Mouse (Mus musculus): ENCODE data around the gene Brd4. TPM values are rescaled to one million over a fixed set of nuclear protein-coding genes. Genes with fewer than 3 reads are reported as not detected.
"Not testable (repeated sequence)": the region's sequence is repeated elsewhere in the genome, so short reads cannot be mapped to it uniquely, and the experiment has no call there.

The Brd4 gene
- polyA plus RNA-seq, 1 experiment from 2014 or later, result 95.8 TPM

DNA sequence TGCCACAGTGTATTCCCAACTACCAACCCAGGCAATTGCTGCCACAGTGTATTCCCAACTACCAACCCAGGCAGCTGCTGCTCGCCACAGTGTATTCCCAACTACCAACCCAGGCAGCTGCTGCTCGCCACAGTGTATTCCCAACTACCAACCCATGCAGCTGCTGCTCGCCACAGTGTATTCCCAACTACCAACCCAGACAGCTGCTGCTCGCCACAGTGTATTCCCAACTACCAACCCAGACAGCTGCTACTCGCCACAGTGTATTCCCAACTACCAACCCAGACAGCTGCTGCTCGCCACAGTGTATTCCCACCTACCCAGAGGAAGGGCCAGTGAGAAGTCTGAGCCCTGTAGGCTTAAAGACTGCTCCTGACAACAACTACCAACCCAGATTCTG is 73.0 kb downstream of the Brd4 start:
- H3K36me3 ChIP-seq, result peaks cover 94% of the 10 kb centered on the region
- not testable (repeated sequence) for H3K4me3 ChIP-seq (replicated peaks); H3K4me2 ChIP-seq (replicated peaks); H3K4me1 ChIP-seq (replicated peaks); ATAC-seq; H3K9me3 ChIP-seq; H3K27ac ChIP-seq; H3K9ac ChIP-seq (replicated peaks); H3K27me3 ChIP-seq
- WGBS, result 92% methylated on average over 6 of the region's 6 CpGs

DNA sequence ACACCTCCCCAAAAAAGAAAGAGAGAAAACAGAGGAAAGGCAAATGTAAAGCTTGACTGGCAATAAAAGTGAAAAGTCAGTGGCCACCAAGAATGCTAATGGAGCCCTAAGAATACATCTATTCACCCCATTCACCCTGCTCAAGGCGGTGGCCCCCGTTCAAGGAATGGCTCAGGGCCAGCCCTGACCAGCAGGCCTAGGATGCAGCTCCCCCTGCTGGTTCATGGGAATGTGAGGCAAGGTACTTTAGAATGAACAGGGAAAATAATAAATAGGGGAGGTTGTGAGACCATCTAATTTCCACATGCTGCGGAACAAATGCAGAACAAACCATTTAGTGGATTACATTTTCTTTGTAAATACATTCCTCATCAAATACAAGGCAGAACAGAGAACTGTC is 74.8 kb downstream of the Brd4 start:
- H3K27ac ChIP-seq, result no peak overlapping the region
- no peaks in the 10 kb centered on the region for H3K27me3 ChIP-seq
- no peaks in the 10 kb centered on the region for H3K4me1 ChIP-seq (replicated peaks)
- ATAC-seq, result peak; percentile 60; the same call in 1 of the 2 replicates
- peaks cover 94% of the 10 kb centered on the region for H3K36me3 ChIP-seq
- no peak overlapping the region for H3K4me3 ChIP-seq (replicated peaks)
- no peak overlapping the region for H3K4me2 ChIP-seq (replicated peaks)
- WGBS, result 41% methylated on average over 3 of the region's 3 CpGs
- no peaks in the 10 kb centered on the region for H3K9me3 ChIP-seq
- H3K9ac ChIP-seq (replicated peaks), result no peak overlapping the region

DNA sequence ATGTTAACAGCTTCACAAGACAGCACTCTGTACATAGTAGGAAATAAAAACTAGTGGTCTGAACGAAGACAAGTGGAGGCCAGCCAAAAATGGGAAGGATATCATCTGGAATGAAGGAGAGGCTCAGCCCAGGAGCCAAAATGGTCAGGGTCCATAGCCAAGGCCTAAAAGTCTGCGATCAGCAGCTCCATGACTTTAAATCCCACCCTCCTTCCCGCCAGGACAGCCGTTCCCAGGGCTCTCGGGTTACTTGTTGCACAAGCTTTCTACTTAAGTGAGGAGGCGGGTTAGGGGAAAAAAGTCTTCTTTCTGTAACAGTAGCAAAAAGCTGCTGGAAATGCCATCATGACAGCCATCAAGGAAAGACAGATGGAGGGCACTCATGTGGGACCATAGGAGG is 75.4 kb downstream of the Brd4 start:
- no peak for ATAC-seq
- H3K9ac ChIP-seq (replicated peaks), result no peak overlapping the region
- 82% methylated on average over 6 of the region's 6 CpGs for WGBS
- no peaks in the 10 kb centered on the region for H3K4me1 ChIP-seq (replicated peaks)
- H3K4me3 ChIP-seq (replicated peaks), result no peak overlapping the region
- no peak overlapping the region for H3K4me2 ChIP-seq (replicated peaks)
- no peaks in the 10 kb centered on the region for H3K27me3 ChIP-seq
- peaks cover 94% of the 10 kb centered on the region for H3K36me3 ChIP-seq
- no peak overlapping the region for H3K27ac ChIP-seq
- no peaks in the 10 kb centered on the region for H3K9me3 ChIP-seq

DNA sequence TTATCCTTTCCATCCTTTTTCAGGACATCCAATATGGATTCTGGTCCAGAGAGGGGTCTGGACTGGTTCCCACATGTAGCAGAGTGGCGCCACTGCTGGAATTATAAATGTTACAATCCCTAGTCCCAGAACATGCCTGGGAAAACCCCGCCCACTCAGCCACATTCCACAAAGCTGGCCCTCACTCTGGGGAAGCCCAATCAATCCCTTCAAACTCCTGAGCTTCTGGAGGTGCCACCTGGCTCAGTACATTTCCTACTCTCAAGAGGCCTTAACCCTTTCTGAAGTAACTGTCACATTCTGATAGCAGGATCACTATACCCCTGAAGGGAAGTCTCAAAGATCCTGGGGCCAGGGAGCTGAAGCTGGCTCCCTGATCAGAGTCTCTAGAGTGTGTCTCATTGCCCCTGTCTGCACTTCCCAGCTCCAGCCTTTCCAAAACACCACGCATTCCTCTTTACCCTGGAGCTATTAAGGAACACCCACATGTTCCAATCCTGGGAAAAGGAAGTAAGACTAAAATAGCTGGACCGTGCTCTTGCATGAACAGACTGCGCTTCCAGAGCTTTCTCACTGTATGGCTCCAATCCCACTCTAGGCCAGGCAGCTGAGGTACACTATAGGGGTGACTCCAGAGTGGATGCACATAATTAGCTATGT is 76.8 kb downstream of the Brd4 start:
- Histone ChIP-seq H3K36me3 (peaks cover 93% of the 10 kb centered on the region), H3K9ac (replicated peaks) (no peak overlapping the region), H3K9me3 (no peaks in the 10 kb centered on the region), H3K27me3 (no peaks in the 10 kb centered on the region), H3K4me3 (replicated peaks) (no peak overlapping the region), H3K27ac (0 out of 2 replicates have a peak overlapping the region, but pooled peaks have one; percentile 9), H3K4me1 (replicated peaks) (no peaks in the 10 kb centered on the region), H3K4me2 (replicated peaks) (no peak overlapping the region)
- 88% methylated on average over 5 of the region's 5 CpGs for WGBS
- no peak for ATAC-seq

DNA sequence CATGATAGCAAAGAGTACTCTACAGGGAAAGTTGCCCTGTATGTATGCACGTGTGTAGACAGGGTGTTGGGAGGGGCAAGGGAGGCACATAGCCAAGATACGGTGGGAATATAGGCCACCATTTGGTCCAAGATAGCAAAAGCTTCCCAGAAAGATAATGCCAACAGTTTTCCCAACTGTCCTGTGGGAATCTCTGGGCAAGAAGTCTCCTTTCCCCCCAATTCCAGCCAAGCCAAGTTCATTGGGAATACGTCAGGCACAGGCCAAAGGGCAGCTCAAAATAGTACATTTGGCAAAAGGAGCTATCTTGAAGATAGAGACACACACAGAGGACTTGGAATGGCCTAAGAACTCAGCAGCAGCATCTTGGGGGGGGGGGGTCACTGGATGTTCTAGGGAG is 79.2 kb downstream of the Brd4 start:
- H3K36me3 ChIP-seq, result peaks cover 93% of the 10 kb centered on the region
- no peak overlapping the region for H3K4me2 ChIP-seq (replicated peaks)
- no peak overlapping the region for H3K27ac ChIP-seq
- H3K27me3 ChIP-seq, result no peaks in the 10 kb centered on the region
- H3K4me1 ChIP-seq (replicated peaks), result no peaks in the 10 kb centered on the region
- 92% methylated on average over 3 of the region's 3 CpGs for WGBS
- no peak overlapping the region for H3K9ac ChIP-seq (replicated peaks)
- no peaks in the 10 kb centered on the region for H3K9me3 ChIP-seq
- no peak overlapping the region for H3K4me3 ChIP-seq (replicated peaks)
- no peak for ATAC-seq

DNA sequence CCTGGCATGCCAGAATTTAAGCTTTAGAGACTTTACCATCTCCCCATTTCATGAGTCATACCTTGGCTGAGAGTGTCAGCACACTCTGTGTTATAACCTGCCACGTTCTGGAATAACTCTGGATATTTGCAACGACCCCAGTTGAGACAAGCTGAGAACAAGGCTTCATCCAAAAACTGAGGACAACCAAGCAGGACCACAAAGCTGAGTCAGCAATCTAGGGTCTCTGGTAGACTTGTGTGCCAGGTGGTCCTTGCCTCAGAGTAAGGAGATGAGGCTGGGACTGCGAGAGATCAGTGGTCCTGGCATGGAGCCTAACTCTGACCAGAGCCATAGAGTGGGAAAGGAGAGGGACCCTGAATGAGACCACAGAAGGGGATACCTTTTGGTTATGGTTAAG is 81.5 kb downstream of the Brd4 start:
- H3K27ac ChIP-seq, result no peak overlapping the region
- H3K27me3 ChIP-seq, result no peaks in the 10 kb centered on the region
- H3K36me3 ChIP-seq, result peaks cover 95% of the 10 kb centered on the region
- no peaks in the 10 kb centered on the region for H3K9me3 ChIP-seq
- H3K4me1 ChIP-seq (replicated peaks), result no peaks in the 10 kb centered on the region
- 92% methylated on average over 3 of the region's 3 CpGs for WGBS
- no peak for ATAC-seq
- H3K9ac ChIP-seq (replicated peaks), result no peak overlapping the region
- H3K4me3 ChIP-seq (replicated peaks), result no peak overlapping the region
- H3K4me2 ChIP-seq (replicated peaks), result no peak overlapping the region

DNA sequence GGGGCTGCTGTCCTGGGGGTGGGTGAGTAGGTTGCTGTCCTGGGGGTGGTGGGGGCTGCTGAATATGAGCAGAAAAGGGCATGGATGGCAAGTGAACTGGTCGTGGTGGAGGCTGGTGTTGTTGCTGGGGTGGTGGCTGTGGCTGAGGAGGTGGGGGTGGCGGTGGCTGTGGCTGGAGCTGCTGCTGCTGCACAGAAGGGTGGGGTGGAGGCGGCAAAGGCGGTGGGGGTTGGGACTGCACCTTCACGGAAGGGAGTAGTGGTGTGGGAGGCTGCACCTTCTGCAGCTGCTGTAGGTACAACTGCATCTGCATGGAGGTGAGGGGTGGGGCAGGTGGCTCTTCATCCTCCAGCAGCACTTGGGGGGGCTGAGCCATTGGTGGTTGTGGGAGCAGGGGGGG is 83.4 kb downstream of the Brd4 start:
- 86% methylated on average over 5 of the region's 5 CpGs for WGBS
- Histone ChIP-seq H3K4me1 (replicated peaks) (no peaks in the 10 kb centered on the region), H3K4me3 (replicated peaks) (no peak overlapping the region), H3K4me2 (replicated peaks) (no peak overlapping the region), H3K9me3 (no peaks in the 10 kb centered on the region), H3K27me3 (no peaks in the 10 kb centered on the region), H3K27ac (no peak overlapping the region), H3K9ac (replicated peaks) (no peak overlapping the region), H3K36me3 (peaks cover 95% of the 10 kb centered on the region)
- no peak for ATAC-seq

DNA sequence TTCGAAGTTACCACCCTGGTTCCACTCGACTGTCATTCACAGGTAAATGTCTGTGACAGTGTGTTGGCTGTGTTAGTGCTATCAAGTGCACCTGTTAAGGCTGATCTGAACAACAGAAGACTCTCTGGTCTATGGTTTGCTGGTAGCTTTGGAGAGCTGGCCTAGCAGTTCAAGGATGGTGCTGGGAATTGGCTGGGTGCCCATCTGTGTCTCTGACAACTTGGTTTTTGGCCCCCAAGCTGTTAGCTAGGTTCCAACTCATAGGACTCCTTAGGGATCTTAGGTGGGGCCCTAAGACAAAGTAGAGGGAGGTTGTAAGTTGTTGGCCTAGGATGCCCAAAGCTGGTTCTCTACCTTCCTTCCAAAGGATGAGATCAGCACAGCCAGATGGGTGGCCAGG is 84.7 kb downstream of the Brd4 start:
- WGBS, result 92% methylated on average over 2 of the region's 2 CpGs
- H3K9me3 ChIP-seq, result no peaks in the 10 kb centered on the region

DNA sequence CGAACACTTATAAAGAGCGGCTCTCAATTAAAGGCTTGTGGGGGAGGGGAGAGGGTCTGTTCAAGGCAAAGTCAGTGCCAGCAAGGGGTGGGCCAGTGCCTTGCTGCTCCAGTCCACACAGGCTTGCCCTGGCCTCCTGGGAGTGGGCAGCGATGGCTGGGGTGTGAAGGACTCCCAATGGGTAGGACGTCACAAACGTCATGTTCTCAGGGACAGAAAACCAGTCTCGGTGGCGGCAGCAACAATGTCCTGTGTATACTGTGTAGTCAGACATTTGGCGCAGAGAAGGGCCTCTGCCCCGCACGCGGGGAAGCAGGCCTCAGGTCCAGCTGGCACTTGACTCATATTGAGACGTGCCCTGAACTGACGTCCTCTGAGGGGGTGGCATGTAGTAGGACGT is 87.4 kb downstream of the Brd4 start:
- Histone ChIP-seq H3K9ac (replicated peaks) (no peak overlapping the region), H3K27me3 (no peaks in the 10 kb centered on the region), H3K4me1 (replicated peaks) (no peaks in the 10 kb centered on the region), H3K9me3 (no peaks in the 10 kb centered on the region), H3K36me3 (peaks cover 70% of the 10 kb centered on the region), H3K4me3 (replicated peaks) (no peak overlapping the region), H3K4me2 (replicated peaks) (no peak overlapping the region), H3K27ac (no peak overlapping the region)
- ATAC-seq, result peak; percentile 32; the same call in 1 of the 2 replicates
- 89% methylated on average over 14 of the region's 14 CpGs for whole genome bisulfite sequencing

More for the DNA sequence above, 84.7 kb downstream of the Brd4 start:
- Histone ChIP-seq H3K27me3 (no peaks in the 10 kb centered on the region), H3K9ac (replicated peaks) (no peak overlapping the region), H3K4me1 (replicated peaks) (no peaks in the 10 kb centered on the region), H3K4me2 (replicated peaks) (no peak overlapping the region), H3K36me3 (peaks cover 95% of the 10 kb centered on the region), H3K4me3 (replicated peaks) (no peak overlapping the region), H3K27ac (no peak overlapping the region)
- ATAC-seq, result no peak

DNA sequence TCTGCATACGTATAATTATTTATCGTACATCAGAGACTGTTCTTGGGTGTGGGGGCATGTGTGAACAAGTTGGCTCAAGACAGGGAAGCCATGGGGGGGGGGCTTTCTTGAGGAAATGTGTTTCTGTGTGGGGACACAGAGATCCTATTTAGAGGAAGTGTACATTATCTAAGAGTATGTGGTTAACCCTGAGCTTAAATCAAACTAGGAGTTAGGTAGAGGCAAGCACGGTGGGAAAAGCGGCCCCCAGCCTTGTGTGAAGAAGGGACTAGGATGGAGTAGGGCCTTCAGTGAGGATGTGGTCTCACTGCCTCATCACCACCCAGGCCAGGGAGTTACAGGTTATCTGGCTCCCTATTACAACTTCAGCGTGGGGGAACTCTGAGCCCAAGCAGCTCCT is 88.8 kb downstream of the Brd4 start:
- ATAC-seq, result no peak
- 93% methylated on average over 5 of the region's 5 CpGs for WGBS
- no peak overlapping the region for H3K4me3 ChIP-seq (replicated peaks)
- 0 out of 2 replicates have a peak, but pooled peaks cover under 1% of the 10 kb centered on the region for H3K27me3 ChIP-seq
- H3K36me3 ChIP-seq, result peaks cover 56% of the 10 kb centered on the region
- H3K27ac ChIP-seq, result no peak overlapping the region
- H3K4me1 ChIP-seq (replicated peaks), result no peaks in the 10 kb centered on the region
- H3K4me2 ChIP-seq (replicated peaks), result no peak overlapping the region
- no peak overlapping the region for H3K9ac ChIP-seq (replicated peaks)
- H3K9me3 ChIP-seq, result no peaks in the 10 kb centered on the region

DNA sequence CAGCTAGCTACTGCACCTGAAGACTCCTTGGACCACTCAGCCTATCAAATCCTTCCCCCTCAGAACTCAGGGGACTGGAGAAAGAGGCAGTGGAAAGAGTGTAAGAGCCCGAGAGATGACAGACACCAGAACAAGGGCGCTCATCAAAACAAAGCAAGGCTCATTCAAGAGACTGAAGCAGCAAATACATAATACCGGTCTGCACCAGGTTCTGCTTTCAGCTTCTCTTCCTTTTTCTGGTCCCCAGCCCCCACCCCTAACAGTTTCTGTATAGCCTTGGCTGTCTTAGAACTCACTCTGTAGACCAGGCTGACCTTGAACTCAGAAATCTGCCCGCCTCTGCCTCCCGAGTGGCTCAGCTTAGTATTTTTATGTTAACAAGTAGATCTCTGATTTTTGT is 91.5 kb downstream of the Brd4 start:
- no peak overlapping the region for H3K4me2 ChIP-seq (replicated peaks)
- peaks cover 29% of the 10 kb centered on the region for H3K36me3 ChIP-seq
- no peak overlapping the region for H3K9ac ChIP-seq (replicated peaks)
- ATAC-seq, result no peak
- H3K4me1 ChIP-seq (replicated peaks), result peaks cover 11% of the 10 kb centered on the region
- H3K27me3 ChIP-seq, result peaks cover 27% of the 10 kb centered on the region
- 81% methylated on average over 5 of the region's 5 CpGs for WGBS
- H3K27ac ChIP-seq, result no peak overlapping the region
- H3K4me3 ChIP-seq (replicated peaks), result no peak overlapping the region
- no peaks in the 10 kb centered on the region for H3K9me3 ChIP-seq

DNA sequence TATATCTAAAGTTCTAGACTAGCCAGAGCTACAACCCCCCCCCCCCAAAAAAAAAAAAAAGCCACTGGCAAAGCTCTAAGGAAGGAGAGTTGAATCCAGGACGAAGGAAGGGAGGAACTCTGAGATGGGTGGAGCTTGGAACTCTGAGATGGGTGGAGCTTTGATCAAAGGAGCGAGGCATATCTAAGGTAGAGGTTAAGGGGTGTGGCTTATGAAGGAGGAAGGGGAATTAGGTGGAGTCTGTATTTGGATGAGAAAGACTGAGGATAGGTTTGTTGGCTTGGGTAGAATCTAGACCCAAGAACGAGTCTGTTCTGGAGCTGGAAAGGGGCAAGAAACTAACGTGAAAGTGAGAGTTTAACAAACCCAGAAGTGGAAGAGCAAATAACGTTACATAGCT is 94.7 kb downstream of the Brd4 start:
- Histone ChIP-seq H3K4me3 (replicated peaks) (peak overlapping the region; percentile 43; the same call in 1 of the 2 replicates), H3K4me1 (replicated peaks) (peaks cover 11% of the 10 kb centered on the region), H3K9ac (replicated peaks) (no peak overlapping the region), H3K4me2 (replicated peaks) (peak overlapping the region; percentile 73), H3K36me3 (no peaks in the 10 kb centered on the region), H3K9me3 (no peaks in the 10 kb centered on the region), H3K27me3 (peaks cover 27% of the 10 kb centered on the region), H3K27ac (no peak overlapping the region)
- WGBS, result 20% methylated on average over 5 of the region's 5 CpGs
- ATAC-seq, result no peak

Data from midbrain, embryonic 13.5 days (tissue).